Mouse (Mus musculus) megakaryocyte, embryonic 14.5 days (primary cell): ENCODE data around the gene Bcl9l.

Experiments
- FLI1 ChIP-seq: IDR thresholded peaks from 2 replicates; pipeline ENCODE4 v1.6.1; 2012; ENCODE audit warnings: low read length, inconsistent platforms, mixed read lengths
- GATA1 ChIP-seq: IDR thresholded peaks from 3 replicates; pipeline ENCODE4 v1.6.1; 2012; ENCODE audit warnings: mixed read lengths, low read length, inconsistent platforms, borderline replicate concordance

DNA sequence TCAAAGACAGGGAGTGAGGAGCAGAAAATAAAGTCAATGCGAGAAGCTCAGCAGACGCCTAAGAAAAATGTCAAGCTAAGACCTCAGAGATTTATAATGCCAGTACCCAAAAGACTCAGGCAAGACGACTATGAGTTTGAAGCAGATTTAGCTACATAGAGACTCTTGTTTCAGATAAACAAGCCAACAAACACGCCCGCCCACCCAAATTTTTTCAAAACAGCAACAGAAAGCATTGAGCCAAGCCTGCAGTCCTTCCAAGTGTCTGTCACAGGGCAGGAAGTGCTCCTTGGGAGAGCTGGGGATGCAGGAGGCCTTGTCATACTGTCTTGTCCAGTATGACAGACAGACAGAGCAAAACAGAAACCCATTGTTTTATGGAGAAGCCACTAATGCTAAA is 41.1 kb downstream of the Bcl9l start:
- TF ChIP-seq GATA1, result no peak
- no peak for TF ChIP-seq FLI1
